Mouse (Mus musculus) adrenal gland, adult 8-10 months (tissue): ENCODE measurements around the gene Hivep1. TPM values are rescaled to one million over a fixed set of nuclear protein-coding genes. Genes with fewer than 3 reads are reported as not detected.

Experiments
- DNase-seq: peaks from one replicate; pipeline ENCODE4 v3.0.0; 2022
- total RNA-seq, 4 experiments: library from RNA; stranded (reverse); gene quantifications; 2 replicates each; pipeline ENCODE4 v1.2.4; 2022

The Hivep1 gene
- total RNA-seq, 4 experiments from 2014 or later, result 24.7 to 30.9 (median 26.7) TPM

- DNase-seq, result no peak
Measured at GRCm38 (mm10) chr13:42076751-42077302, 25.0 kb downstream of the Hivep1 start.

GRCm38 (mm10) chr13:42077629-42078028, 25.8 kb downstream of the Hivep1 start:
- DNase-seq, result no peak

- DNase-seq, result no peak
Measured at GRCm38 (mm10) chr13:42080131-42080916, 28.5 kb downstream of the Hivep1 start.

- DNase-seq, result no peak
Measured at GRCm38 (mm10) chr13:42088339-42088738, 36.5 kb downstream of the Hivep1 start.

- no peak for DNase-seq
Measured at GRCm38 (mm10) chr13:42089025-42089424, 37.2 kb downstream of the Hivep1 start.

GRCm38 (mm10) chr13:42090751-42091150, 38.9 kb downstream of the Hivep1 start:
- no peak for DNase-seq

- no peak for DNase-seq
Measured at GRCm38 (mm10) chr13:42092392-42093139, 40.7 kb downstream of the Hivep1 start.

- DNase-seq, result no peak
Measured at GRCm38 (mm10) chr13:42093268-42094042, 41.6 kb downstream of the Hivep1 start.

GRCm38 (mm10) chr13:42095826-42096515, 44.1 kb downstream of the Hivep1 start:
- DNase-seq, result no peak

- no peak for DNase-seq
Measured at GRCm38 (mm10) chr13:42097109-42097508, 45.3 kb downstream of the Hivep1 start.

- DNase-seq, result no peak
Measured at GRCm38 (mm10) chr13:42098522-42098921, 46.7 kb downstream of the Hivep1 start.

GRCm38 (mm10) chr13:42099523-42099922, 47.7 kb downstream of the Hivep1 start:
- DNase-seq, result no peak

GRCm38 (mm10) chr13:42101440-42102190, 49.8 kb downstream of the Hivep1 start:
- DNase-seq, result no peak

GRCm38 (mm10) chr13:42102980-42103379, 51.2 kb downstream of the Hivep1 start:
- DNase-seq, result peak; percentile 75

GRCm38 (mm10) chr13:42103486-42104166, 51.8 kb downstream of the Hivep1 start:
- DNase-seq, result no peak

- no peak for DNase-seq
Measured at GRCm38 (mm10) chr13:42104371-42104770, 52.5 kb downstream of the Hivep1 start.

- DNase-seq, result no peak
Measured at GRCm38 (mm10) chr13:42108483-42109215, 56.8 kb downstream of the Hivep1 start.

GRCm38 (mm10) chr13:42110416-42110815, 58.6 kb downstream of the Hivep1 start:
- DNase-seq, result no peak

- DNase-seq, result no peak
Measured at GRCm38 (mm10) chr13:42112071-42112470, 60.2 kb downstream of the Hivep1 start.

- DNase-seq, result no peak
Measured at GRCm38 (mm10) chr13:42112748-42113147, 60.9 kb downstream of the Hivep1 start.
